In genomic region chrX:36911343-36911742, GRCm38 (mm10) we compare ENCODE assay signal across 8 mouse cellular contexts. TPM values are rescaled to one million over a fixed set of nuclear protein-coding genes. Genes with fewer than 3 reads are reported as not detected.
DNase-seq lines count a peak whose midpoint lies in the region; ATAC-seq and TF ChIP-seq lines count a peak whose summit lies in the region.

No protein-coding gene starts in this region.

- no peak for TF ChIP-seq POLR2A in spleen, adult 2 months (IDR thresholded peaks at IDR 0.05; ENCODE audit: low read depth, low read length)

- WGBS in midbrain, embryonic 10.5 days: 48% methylated on average over 12 of the region's 12 CpGs
- WGBS in midbrain, embryonic 13.5 days: 45% methylated on average over 12 of the region's 12 CpGs
- WGBS in liver, postnatal 0 days (ENCODE audit: insufficient replicate concordance): 47% methylated on average over 12 of the region's 12 CpGs
- 55% methylated on average over 12 of the region's 12 CpGs for WGBS in spleen, adult 2 months

- DNase-seq in adrenal gland, adult (ENCODE audit: inconsistent age in 2 of 2, low spot score in 1 of 2): peak; percentile 23 to 78
- DNase-seq in adrenal gland, postnatal 4 days (ENCODE audit: low spot score in 2 of 2): no peak
- peak; percentile 17 for DNase-seq in midbrain, embryonic 10.5 days (ENCODE audit: low spot score)
- peak; percentile 42 for DNase-seq in cerebellum, adult 8-10 months
- DNase-seq in heart, postnatal 14 days: peak; percentile 47 to 67
- peak; percentile 49 for DNase-seq in liver, postnatal 0 days
- peak in 1 of 2 experiments; percentile 35 for DNase-seq in spleen, adult 2 months (ENCODE audit: low read depth in 1 of 2, low spot score in 2 of 2)

- no peak overlapping the region for H3K4me3 ChIP-seq in midbrain, embryonic 10.5 days
- H3K4me3 ChIP-seq in midbrain, embryonic 13.5 days (replicated peaks): no peak overlapping the region
- no peak overlapping the region for H3K4me3 ChIP-seq in liver, postnatal 0 days (ENCODE audit: low read depth, low read length)
- no peak overlapping the region for H3K4me3 ChIP-seq in spleen, adult 2 months (ENCODE audit: extremely low read depth, insufficient read depth, insufficient read length)

- no peaks in the 10 kb centered on the region for H3K27me3 ChIP-seq in midbrain, embryonic 10.5 days (ENCODE audit: low read depth, poor library complexity, severe bottlenecking)
- no peaks in the 10 kb centered on the region for H3K27me3 ChIP-seq in midbrain, embryonic 13.5 days
- H3K27me3 ChIP-seq in liver, postnatal 0 days (ENCODE audit: insufficient read depth, low read length): no peaks in the 10 kb centered on the region
- no peaks in the 10 kb centered on the region for H3K27me3 ChIP-seq in spleen, adult 2 months (ENCODE audit: control insufficient read depth, insufficient read depth, low read length)

- H3K27ac ChIP-seq in midbrain, embryonic 10.5 days (replicated peaks): no peak overlapping the region
- H3K27ac ChIP-seq in midbrain, embryonic 13.5 days: no peak overlapping the region
- H3K27ac ChIP-seq in liver, postnatal 0 days (ENCODE audit: low read depth): no peak overlapping the region
- no peak overlapping the region for H3K27ac ChIP-seq in spleen, adult 2 months (ENCODE audit: insufficient read depth, low read length)

- H3K9ac ChIP-seq in midbrain, embryonic 13.5 days (replicated peaks): no peak overlapping the region
- H3K9ac ChIP-seq in liver, postnatal 0 days (replicated peaks): no peak overlapping the region

- ATAC-seq in midbrain, embryonic 13.5 days: no peak
- no peak for ATAC-seq in liver, postnatal 0 days

- no peaks in the 10 kb centered on the region for H3K4me1 ChIP-seq in midbrain, embryonic 10.5 days
- H3K4me1 ChIP-seq in midbrain, embryonic 13.5 days (replicated peaks): no peaks in the 10 kb centered on the region
- no peaks in the 10 kb centered on the region for H3K4me1 ChIP-seq in liver, postnatal 0 days (ENCODE audit: insufficient read depth)
- no peaks in the 10 kb centered on the region; the same call in 1 of the 2 replicates for H3K4me1 ChIP-seq in spleen, adult 2 months (ENCODE audit: control insufficient read depth, insufficient read depth, insufficient read length)

- TF ChIP-seq CTCF in liver, postnatal 0 days (IDR thresholded peaks at IDR 0.05; ENCODE audit: low read depth): peak; percentile 70
- peak; percentile 2; the same call in 1 of the 2 replicates for TF ChIP-seq CTCF in spleen, adult 2 months (IDR thresholded peaks at IDR 0.05; ENCODE audit: extremely low read depth, insufficient read depth, insufficient read length, insufficient replicate concordance)

- intact Hi-C loops in heart, postnatal 14 days (cut with DNase I): no loop called here

- H3K36me3 ChIP-seq in midbrain, embryonic 10.5 days: no peaks in the 10 kb centered on the region
- H3K36me3 ChIP-seq in midbrain, embryonic 13.5 days: no peaks in the 10 kb centered on the region
- no peaks in the 10 kb centered on the region for H3K36me3 ChIP-seq in liver, postnatal 0 days (replicated peaks; ENCODE audit: insufficient read depth, low read length)
- H3K36me3 ChIP-seq in spleen, adult 2 months (ENCODE audit: control insufficient read depth, insufficient read depth, low read length): peaks cover 3% of the 10 kb centered on the region

- H3K9me3 ChIP-seq in midbrain, embryonic 10.5 days (replicated peaks): no peaks in the 10 kb centered on the region
- no peaks in the 10 kb centered on the region for H3K9me3 ChIP-seq in midbrain, embryonic 13.5 days
- H3K9me3 ChIP-seq in liver, postnatal 0 days (ENCODE audit: low read length): no peaks in the 10 kb centered on the region

- no peak overlapping the region for H3K4me2 ChIP-seq in midbrain, embryonic 13.5 days (replicated peaks)
- no peak overlapping the region for H3K4me2 ChIP-seq in liver, postnatal 0 days (ENCODE audit: low read depth, low read length)

- no peak for TF ChIP-seq EP300 in liver, postnatal 0 days (IDR thresholded peaks at IDR 0.05; ENCODE audit: low read depth)

RNA-seq across cellular contexts. Expression of gene Nkrf, which starts 8.6 kb away (rescaled TPM):
- total RNA-seq in adrenal gland, postnatal 4 days (2021): 1 to 10 TPM; 7.8 to 8.4 TPM
- polyA plus RNA-seq in midbrain, embryonic 10.5 days (2016; fragmentation: Nextera tagmentation; extraction: Ambion mirVana): 2.8 and 4.3 TPM in 2 replicates
- polyA plus RNA-seq in midbrain, embryonic 13.5 days (2015; fragmentation: Nextera tagmentation; extraction: Ambion mirVana): 12.4 and 14.6 TPM in 2 replicates
- total RNA-seq in heart, postnatal 14 days (2021): 1 to 10 TPM; 3.4 to 3.8 TPM
- polyA plus RNA-seq in liver, postnatal 0 days (2015; fragmentation: Nextera tagmentation; extraction: Ambion mirVana): 0.69 and 0.75 TPM in 2 replicates
- polyA plus RNA-seq in spleen, adult 2 months (2012; rRNA removed): 0.46 and 0.53 TPM in 2 replicates

RNA-seq across cellular contexts. Expression of gene C330007P06Rik, which starts 37.4 kb away (rescaled TPM):
- total RNA-seq in adrenal gland, postnatal 4 days (2021): 10 to 100 TPM; 39.2 to 41.0 TPM
- 30.9 and 32.1 TPM in 2 replicates for polyA plus RNA-seq in midbrain, embryonic 10.5 days (2016; fragmentation: Nextera tagmentation; extraction: Ambion mirVana)
- polyA plus RNA-seq in midbrain, embryonic 13.5 days (2015; fragmentation: Nextera tagmentation; extraction: Ambion mirVana): 18.9 and 21.6 TPM in 2 replicates
- total RNA-seq in heart, postnatal 14 days (2021): 10 to 100 TPM; 16.3 to 17.4 TPM
- polyA plus RNA-seq in liver, postnatal 0 days (2015; fragmentation: Nextera tagmentation; extraction: Ambion mirVana): 9.2 TPM in 2 replicates
- 8.4 and 11.0 TPM in 2 replicates for polyA plus RNA-seq in spleen, adult 2 months (2012; rRNA removed)

RNA-seq across cellular contexts. Expression of gene Ube2a, which starts 37.6 kb away (rescaled TPM):
- total RNA-seq in adrenal gland, postnatal 4 days (2021): 10 to 100 TPM; 47.9 to 52.3 TPM
- polyA plus RNA-seq in midbrain, embryonic 10.5 days (2016; fragmentation: Nextera tagmentation; extraction: Ambion mirVana): 131 TPM in 2 replicates
- polyA plus RNA-seq in midbrain, embryonic 13.5 days (2015; fragmentation: Nextera tagmentation; extraction: Ambion mirVana): 117 and 121 TPM in 2 replicates
- 10 to 100 TPM; 75.9 to 77.4 TPM for total RNA-seq in heart, postnatal 14 days (2021)
- 92.5 and 94.9 TPM in 2 replicates for polyA plus RNA-seq in liver, postnatal 0 days (2015; fragmentation: Nextera tagmentation; extraction: Ambion mirVana)
- polyA plus RNA-seq in spleen, adult 2 months (2012; rRNA removed): 19.8 and 21.9 TPM in 2 replicates

Comparison
In these comparisons a context has a peak if more than half of its experiments do, and no peak if none do; other contexts are left out.
1. DNase-seq: peak in adrenal gland, adult (2 of 2), midbrain, embryonic 10.5 days (single experiment), cerebellum, adult 8-10 months (single experiment), heart, postnatal 14 days (2 of 2) and liver, postnatal 0 days (single experiment); none in adrenal gland, postnatal 4 days (0 of 2).